Mouse (Mus musculus) forebrain, embryonic 10.5 days (tissue): Measurements from ENCODE around the gene Fam208b. TPM values are rescaled to one million over a fixed set of nuclear protein-coding genes. Genes with fewer than 3 reads are reported as not detected.
"Not testable (repeated sequence)": the region's sequence is repeated elsewhere in the genome, so short reads cannot be mapped to it uniquely, and the experiment has no call there.

Experiments used
- DNase-seq: peaks from one replicate; pipeline ENCODE4 v3.0.0-alpha.2; 2017; ENCODE audit warnings: low spot score; ENCODE audit errors: extremely low spot score
- H3K27ac ChIP-seq: fragments of 300-500 bp; sonication (generic); 2 replicates; pipeline ENCODE4 v1.5.1; 2016; ENCODE audit warnings: mild to moderate bottlenecking
- H3K27me3 ChIP-seq: fragments of 300-500 bp; sonication (generic); 2 replicates; pipeline ENCODE4 v1.6.1; 2016; ENCODE audit warnings: mild to moderate bottlenecking; ENCODE audit not compliant: poor library complexity, severe bottlenecking
- H3K36me3 ChIP-seq: fragments of 300-500 bp; sonication (generic); replicated peaks from 2 replicates; pipeline ENCODE4 v1.6.1; 2016; ENCODE audit warnings: mild to moderate bottlenecking, moderate library complexity
- H3K4me1 ChIP-seq: fragments of 300-500 bp; sonication (generic); 2 replicates; pipeline ENCODE4 v1.6.1; 2016
- H3K4me3 ChIP-seq: fragments of 300-500 bp; sonication (generic); 2 replicates; pipeline ENCODE4 v1.5.1; 2016; ENCODE audit warnings: mild to moderate bottlenecking, moderate library complexity
- H3K9me3 ChIP-seq: fragments of 300-500 bp; sonication (generic); 2 replicates; pipeline ENCODE4 v1.6.1; 2016; ENCODE audit warnings: mild to moderate bottlenecking, moderate library complexity
- WGBS: fragments of 180-500 bp; shearing (Covaris S2); methylation state at CpG from one replicate; pipeline ENCODE4 v1.1.7; 2016; 5-methylcytosine and 5-hydroxymethylcytosine counted together
- polyA plus RNA-seq: library from polyadenylated mRNA; unstranded; fragments of >200 nt; fragmentation: Nextera tagmentation; extraction: Ambion mirVana; gene quantifications from 2 replicates; pipeline ENCODE4 v1.2.1, GENCODE M21; 2016

The Fam208b gene
- polyA plus RNA-seq, 1 experiment from 2014 or later, result 24.4 TPM

DNA sequence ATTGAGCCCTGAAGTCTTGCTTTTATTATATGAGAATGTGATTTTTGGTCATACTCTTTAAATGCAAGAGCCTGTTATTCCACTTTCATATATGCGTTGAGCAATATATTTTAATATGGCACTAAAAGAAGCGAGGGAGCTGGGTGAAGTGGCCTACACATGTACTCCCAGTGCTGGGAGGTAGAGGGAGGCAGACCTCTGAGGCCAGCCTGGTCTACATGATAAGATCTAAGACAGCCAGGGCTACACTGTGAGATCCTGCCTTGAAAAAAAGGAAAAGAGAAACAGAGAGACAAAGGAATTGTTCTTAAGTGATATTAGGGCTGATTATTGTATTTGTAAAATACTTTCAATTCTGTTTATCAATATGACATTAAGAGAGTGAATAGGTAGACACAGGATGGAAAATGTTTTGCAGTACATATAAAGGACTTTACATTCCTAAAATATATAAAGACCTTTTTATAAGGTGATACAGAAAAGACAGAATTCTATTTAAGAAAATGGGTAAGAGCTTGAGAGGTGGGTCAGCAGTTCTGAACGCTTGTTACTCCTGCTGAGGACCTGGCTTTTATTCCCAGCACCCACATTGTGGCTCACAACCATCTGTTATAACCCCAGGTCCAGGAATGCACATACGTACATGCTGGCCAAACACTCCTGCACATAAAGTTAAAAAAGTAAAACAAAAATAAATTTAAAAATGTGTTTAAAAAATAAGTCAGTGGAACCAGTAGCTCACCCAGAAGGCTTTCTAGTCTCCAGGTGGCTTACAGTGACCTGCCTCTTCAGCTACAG lies 66.6 kb downstream of the Fam208b start:
- no peaks in the 10 kb centered on the region for H3K9me3 ChIP-seq
- H3K36me3 ChIP-seq, result peaks cover 43% of the 10 kb centered on the region
- WGBS, result 94% methylated on average over 4 of the region's 4 CpGs
- DNase-seq, result no peak
- no peak overlapping the region for H3K27ac ChIP-seq
- H3K4me1 ChIP-seq, result peaks cover 29% of the 10 kb centered on the region
- no peaks in the 10 kb centered on the region for H3K27me3 ChIP-seq
- H3K4me3 ChIP-seq, result no peak overlapping the region

DNA sequence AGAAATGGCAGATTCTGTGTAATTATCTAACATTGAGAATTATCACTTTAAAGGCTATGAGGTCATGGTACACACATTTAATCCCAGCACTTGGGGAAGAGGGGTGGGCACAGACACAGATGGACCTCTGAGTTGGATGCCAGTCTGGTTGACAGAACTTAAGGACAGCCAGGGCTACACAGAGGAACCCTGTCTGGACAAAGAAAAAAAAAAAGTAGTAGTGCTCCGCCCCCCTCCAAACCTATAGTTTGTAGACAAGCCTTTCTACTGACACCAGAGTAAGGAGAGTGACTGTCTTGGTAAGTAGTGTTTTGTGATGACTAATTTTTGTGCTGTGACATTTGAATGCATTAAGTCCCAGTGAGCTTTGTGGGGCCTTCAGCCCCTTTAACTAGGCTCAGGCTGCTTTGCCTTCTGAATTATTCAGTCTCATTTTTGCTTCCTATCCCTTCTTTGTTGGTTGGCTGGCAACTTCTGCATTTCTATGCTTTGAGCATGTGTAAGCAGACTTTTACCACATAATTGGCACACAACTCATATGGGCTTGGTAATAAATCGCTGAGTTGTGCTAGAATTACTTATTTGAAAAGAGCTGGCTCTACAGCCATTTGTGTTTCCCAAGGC lies 69.6 kb downstream of the Fam208b start:
- no peaks in the 10 kb centered on the region for H3K27me3 ChIP-seq
- H3K4me3 ChIP-seq, result peak overlapping the region; percentile 96
- peaks cover 39% of the 10 kb centered on the region for H3K4me1 ChIP-seq
- DNase-seq, result no peak
- WGBS, result 84% methylated on average over 2 of the region's 2 CpGs
- H3K36me3 ChIP-seq, result peaks cover 21% of the 10 kb centered on the region
- peaks cover 9% of the 10 kb centered on the region; the same call in 1 of the 2 replicates for H3K9me3 ChIP-seq
- H3K27ac ChIP-seq, result no peak overlapping the region

DNA sequence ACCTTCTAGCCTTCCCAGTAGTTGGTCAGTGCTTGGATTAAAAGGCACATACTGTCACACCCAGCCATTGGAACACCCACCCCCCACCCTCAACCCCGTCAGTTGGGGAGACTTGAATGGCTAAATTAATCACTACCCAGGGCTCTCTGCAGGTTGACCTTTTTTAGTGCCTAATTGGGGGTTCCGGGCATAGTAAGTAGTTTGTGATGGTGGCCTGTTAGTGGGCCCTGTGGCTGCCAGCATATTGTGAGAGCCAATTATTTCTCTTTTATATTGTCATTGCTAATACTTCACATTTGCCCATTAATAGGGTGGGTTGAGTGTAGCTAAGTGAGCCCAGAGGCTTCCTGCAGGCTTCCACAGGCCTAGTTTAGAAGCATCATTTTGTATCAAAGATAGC lies 70.7 kb downstream of the Fam208b start:
- DNase-seq, result peak; percentile 31
- Histone ChIP-seq H3K27ac (no peak overlapping the region), H3K4me3 (peak overlapping the region; percentile 96), H3K36me3 (peaks cover 10% of the 10 kb centered on the region), H3K27me3 (no peaks in the 10 kb centered on the region), H3K9me3 (peaks cover 11% of the 10 kb centered on the region; the same call in 1 of the 2 replicates), H3K4me1 (peaks cover 36% of the 10 kb centered on the region)
- WGBS, result 23% methylated on average over 2 of the region's 2 CpGs

DNA sequence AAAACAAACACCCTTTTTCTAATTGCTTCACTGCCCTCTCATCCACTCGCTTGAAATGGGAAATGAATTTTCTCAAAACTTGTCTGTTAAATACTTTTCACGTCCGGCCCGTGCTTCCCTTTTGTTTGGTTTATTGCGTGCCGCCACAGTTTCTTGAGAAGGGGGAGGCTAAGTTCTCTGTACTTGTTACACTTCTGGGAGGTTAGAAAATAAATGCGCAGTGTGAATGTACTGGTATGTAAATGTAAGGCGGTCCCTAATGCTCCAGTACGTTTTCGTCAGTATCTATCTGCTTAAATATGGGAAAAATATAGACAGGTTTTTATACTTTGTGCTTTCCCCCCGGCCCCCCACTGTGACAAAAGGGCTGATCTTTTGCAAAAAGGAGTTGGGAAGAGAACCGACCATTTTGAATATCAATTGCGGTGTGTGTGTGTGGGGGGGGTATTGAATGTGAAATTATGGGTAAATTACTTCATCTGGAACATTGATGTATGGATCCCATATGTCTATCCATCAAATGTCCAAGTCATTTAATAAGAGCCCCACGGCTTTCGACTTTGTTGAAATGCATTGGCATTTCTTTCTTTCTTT lies 71.8 kb downstream of the Fam208b start:
- Histone ChIP-seq H3K36me3 (peaks cover 5% of the 10 kb centered on the region), H3K27ac (peak overlapping the region; percentile 98), H3K4me3 (peak overlapping the region; percentile 96), H3K9me3 (peaks cover 11% of the 10 kb centered on the region; the same call in 1 of the 2 replicates), H3K4me1 (peaks cover 36% of the 10 kb centered on the region), H3K27me3 (no peaks in the 10 kb centered on the region)
- no peak for DNase-seq
- 5% methylated on average over 15 of the region's 15 CpGs for WGBS

DNA sequence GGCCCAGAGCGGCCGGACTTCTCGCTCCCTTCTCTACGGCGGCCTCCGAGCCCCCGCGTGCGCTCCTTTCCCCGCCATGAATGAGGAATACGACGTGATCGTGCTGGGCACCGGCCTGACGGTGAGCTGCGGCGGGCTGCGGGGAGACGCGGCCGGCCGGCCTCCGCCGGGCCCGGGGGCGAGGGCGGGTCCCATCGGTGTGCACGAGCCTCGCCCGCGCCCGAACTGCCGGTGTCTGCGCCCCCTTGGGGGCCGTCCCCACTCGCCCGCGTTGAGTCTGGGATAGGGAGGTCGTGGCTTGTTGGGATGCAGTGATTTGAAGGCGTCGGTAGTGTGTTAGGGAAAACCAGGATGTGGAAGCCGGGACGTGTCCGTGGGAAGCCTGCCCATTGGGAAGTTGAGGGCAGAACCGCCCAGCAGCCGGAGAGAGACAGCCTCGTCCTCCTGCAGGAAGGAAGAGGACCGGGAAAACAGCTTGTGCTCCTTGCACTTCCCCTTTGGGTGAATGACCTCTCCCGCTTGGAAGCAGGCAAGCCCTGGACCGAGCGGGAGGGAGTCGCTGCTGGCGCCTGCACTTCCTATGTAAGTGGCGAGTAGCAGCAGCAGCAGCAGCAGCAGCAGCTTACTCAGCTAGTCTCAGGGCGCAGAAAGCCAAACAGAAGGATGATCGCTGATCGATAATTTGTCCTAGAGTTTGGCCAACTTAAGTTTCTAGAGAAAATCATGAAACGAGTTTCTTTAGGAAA lies 72.5 kb downstream of the Fam208b start:
- Histone ChIP-seq H3K4me3 (peak overlapping the region; percentile 96), H3K9me3 (peaks cover 11% of the 10 kb centered on the region; the same call in 1 of the 2 replicates), H3K4me1 (peaks cover 36% of the 10 kb centered on the region), H3K36me3 (peaks cover 4% of the 10 kb centered on the region), H3K27ac (peak overlapping the region; percentile 98), H3K27me3 (no peaks in the 10 kb centered on the region)
- WGBS, result under 1% methylated on average over 59 of the region's 59 CpGs
- DNase-seq, result peak; percentile 69

DNA sequence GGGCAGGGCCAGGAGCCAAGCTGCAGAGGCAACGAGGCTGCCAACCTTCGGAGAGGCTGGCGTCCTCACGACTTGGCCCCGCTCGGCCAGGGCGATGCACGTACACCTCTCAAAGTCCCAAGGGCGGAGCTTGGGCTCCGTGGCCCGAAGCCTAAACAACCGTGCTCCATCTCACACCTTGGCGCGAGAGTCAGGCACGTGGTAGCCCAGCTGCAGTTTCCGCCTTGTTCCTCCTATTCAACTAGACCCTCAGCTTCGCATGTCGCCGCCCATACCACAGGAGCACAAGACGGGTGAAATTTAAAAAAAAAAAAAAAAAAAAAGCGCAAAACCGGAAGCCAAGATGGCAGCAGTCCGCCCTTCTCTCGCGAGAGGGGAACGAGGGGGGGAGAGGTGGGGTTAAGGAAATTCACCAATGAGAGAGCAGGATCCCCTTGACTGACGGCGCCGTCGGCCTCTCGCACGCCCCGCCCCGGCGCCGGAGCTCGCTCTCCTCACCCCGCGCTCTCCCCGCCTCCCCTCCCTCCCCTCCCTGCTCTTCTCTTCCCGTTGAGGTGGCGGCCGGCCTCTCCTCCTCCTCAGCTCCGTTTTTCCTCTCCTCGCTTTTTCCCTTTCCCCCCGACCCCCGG lies 73.2 kb downstream of the Fam208b start, which contains the start of gene Gdi2:
Gdi2 (plus strand) TSS at position 470 of the 629 bp plus-strand sequence.
- Histone ChIP-seq H3K27me3 (no peaks in the 10 kb centered on the region), H3K4me1 (peaks cover 33% of the 10 kb centered on the region), H3K36me3 (no peaks in the 10 kb centered on the region; the same call in 1 of the 2 replicates), H3K4me3 (peak within 1 kb of the TSS; percentile 96), H3K9me3 (peaks cover 11% of the 10 kb centered on the region; the same call in 1 of the 2 replicates), H3K27ac (peak within 1 kb of the TSS; percentile 98)
- peak; percentile 91 for DNase-seq
- WGBS, result under 1% methylated on average over 43 of the region's 47 CpGs

DNA sequence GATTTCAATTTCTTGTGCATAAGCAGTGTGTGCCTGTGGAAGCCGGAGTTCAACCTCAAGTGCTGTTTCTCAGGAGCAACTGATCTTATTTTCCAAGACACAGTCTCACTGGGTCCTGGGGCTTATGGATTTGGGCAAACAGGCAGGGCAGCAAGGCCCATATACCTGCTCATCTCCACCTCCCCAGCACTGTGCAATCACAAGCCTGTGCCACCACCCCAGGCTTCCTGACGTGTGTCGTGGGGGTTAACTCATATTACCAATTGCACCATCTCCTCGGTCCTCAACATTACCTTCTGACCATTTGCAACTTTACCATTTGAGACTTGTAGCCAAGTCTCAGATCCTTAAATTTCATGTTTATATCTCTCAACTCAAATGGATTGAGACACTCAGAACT lies 76.8 kb downstream of the Fam208b start:
- 96% methylated on average over 4 of the region's 4 CpGs for WGBS
- H3K4me1 ChIP-seq, result peaks cover 8% of the 10 kb centered on the region
- no peak overlapping the region for H3K27ac ChIP-seq

DNA sequence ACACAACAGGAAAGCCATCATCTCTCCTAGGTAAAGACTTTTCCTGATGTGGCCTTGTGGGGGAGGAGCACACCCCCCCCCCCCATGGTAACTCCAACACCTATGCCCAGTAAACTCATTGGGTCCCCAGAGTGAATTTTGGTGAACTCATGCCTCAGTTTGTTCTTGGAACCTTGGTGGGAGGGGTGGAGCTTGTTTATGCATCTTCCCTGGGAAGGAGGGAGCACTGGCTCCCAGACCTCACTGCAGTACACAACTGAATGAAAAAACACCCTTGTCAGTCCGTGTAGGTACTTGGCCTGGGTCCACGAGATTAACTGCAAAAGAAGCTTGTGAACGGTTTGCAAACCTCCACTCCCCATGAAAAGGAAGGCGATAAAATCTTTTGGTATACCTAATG lies 78.5 kb downstream of the Fam208b start:
- H3K36me3 ChIP-seq, result no peaks in the 10 kb centered on the region
- DNase-seq, result no peak
- no peaks in the 10 kb centered on the region for H3K27me3 ChIP-seq
- no peak overlapping the region for H3K4me3 ChIP-seq
- no peak overlapping the region for H3K27ac ChIP-seq
- H3K9me3 ChIP-seq, result peaks cover 5% of the 10 kb centered on the region; the same call in 1 of the 2 replicates
- peaks cover 8% of the 10 kb centered on the region for H3K4me1 ChIP-seq
- WGBS, result 75% methylated on average over 4 of the region's 4 CpGs

More for the DNA sequence above, 76.8 kb downstream of the Fam208b start:
- Histone ChIP-seq H3K27me3 (no peaks in the 10 kb centered on the region), H3K4me3 (no peak overlapping the region), H3K9me3 (peaks cover 11% of the 10 kb centered on the region; the same call in 1 of the 2 replicates), H3K36me3 (no peaks in the 10 kb centered on the region)
- no peak for DNase-seq

DNA sequence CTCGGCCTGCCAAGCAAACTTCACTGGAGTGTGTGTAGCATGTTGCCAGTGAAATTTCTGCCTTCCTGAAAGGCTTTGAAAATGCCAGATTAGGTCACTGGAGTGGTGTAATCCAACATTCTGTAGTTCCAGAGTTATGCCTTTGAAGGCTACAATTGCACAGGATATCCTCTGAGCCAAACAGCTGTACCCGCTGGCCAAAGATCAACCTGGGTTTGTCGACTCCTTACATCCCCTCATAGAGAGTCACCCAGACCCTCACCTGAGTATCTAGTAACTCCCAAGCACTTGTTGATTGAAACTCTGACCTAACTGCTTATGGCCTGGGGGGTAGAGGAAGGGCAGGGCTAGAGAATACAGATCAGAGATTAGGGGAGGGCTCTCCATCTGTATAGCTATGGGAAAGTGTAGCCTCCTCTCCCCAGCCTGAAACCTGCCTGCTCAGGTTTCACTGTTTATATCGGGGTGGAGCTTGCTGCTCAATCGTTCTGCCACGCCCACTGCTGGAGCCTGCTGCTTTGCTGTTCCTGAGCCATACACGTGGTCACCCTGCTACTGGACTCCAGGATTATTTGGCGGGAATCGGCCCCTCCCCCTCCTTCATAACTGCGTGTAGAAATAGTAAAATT lies 79.1 kb downstream of the Fam208b start:
- Histone ChIP-seq H3K36me3 (no peaks in the 10 kb centered on the region), H3K27ac (no peak overlapping the region), H3K27me3 (no peaks in the 10 kb centered on the region), H3K4me1 (peaks cover 1% of the 10 kb centered on the region; the same call in 1 of the 2 replicates), H3K9me3 (peaks cover 5% of the 10 kb centered on the region; the same call in 1 of the 2 replicates), H3K4me3 (no peak overlapping the region)
- 63% methylated on average over 10 of the region's 10 CpGs for WGBS
- DNase-seq, result no peak

DNA sequence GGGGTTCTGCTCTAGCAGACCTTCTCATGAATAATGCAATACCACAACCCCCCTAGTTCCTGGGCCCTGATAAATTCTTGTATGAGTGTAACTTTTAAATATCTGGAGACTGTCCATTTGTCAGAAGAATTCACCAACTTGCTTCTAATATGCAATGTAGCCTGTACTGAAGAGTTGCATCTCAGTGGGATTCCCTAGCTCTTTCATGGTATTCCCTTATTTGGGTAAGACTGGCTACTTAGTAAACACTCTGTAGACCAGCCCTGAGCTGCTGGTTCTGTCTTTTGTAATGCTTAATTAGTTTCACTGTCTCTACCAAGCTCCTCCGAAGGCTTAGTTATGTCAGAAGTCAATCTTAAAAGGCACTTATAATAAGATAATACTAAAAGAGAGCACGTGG lies 79.7 kb downstream of the Fam208b start:
- H3K27me3 ChIP-seq, H3K27ac ChIP-seq, H3K36me3 ChIP-seq, H3K4me3 ChIP-seq, H3K4me1 ChIP-seq, DNase-seq, H3K9me3 ChIP-seq: not testable (repeated sequence)
- 69% methylated on average over 2 of the region's 2 CpGs for WGBS

DNA sequence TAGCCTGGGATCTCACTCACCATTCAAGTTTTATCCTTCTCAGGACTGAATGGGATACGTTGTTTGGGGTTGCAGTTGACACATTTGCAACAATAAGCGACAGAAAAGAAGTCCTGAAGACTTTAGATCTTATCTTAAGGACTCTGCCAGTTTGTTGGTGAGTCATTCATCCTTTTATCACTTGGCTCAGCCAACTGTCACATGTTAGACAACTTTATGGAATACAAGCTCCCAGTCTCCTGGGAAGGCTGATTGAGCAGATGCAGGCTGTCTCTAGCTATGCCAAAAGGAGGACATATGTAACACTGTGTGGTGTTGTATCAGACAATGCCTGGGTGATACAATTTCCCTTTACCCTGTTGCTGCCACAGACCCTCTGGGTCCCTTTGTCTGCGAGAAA lies 80.5 kb downstream of the Fam208b start:
- WGBS, result 76% methylated on average over 3 of the region's 3 CpGs
- no peaks in the 10 kb centered on the region for H3K9me3 ChIP-seq
- no peaks in the 10 kb centered on the region for H3K27me3 ChIP-seq
- no peaks in the 10 kb centered on the region for H3K36me3 ChIP-seq
- DNase-seq, result no peak
- no peak overlapping the region for H3K27ac ChIP-seq
- H3K4me3 ChIP-seq, result no peak overlapping the region
- H3K4me1 ChIP-seq, result no peaks in the 10 kb centered on the region
